Mouse (Mus musculus) lung, embryonic 14.5 days (tissue): ENCODE data around the gene Cd177. TPM values are rescaled to one million over a fixed set of nuclear protein-coding genes. Genes with fewer than 3 reads are reported as not detected.

ENCODE experiments used
- ATAC-seq: fragments of 200-750 bp; cut with Nextera tagmentation; 2 replicates; pipeline ENCODE4 v1.8.0; 2017; ENCODE audit warnings: mild to moderate bottlenecking, moderate TSS enrichment, moderate library complexity; ENCODE audit not compliant: insufficient read depth
- DNase-seq: peaks from one replicate; pipeline ENCODE4 v3.0.0-alpha.2; 2015
- H3K27ac ChIP-seq: fragments of 300-500 bp; sonication (generic); 2 replicates; pipeline ENCODE4 v1.5.1; 2014; ENCODE audit warnings: low read depth, mild to moderate bottlenecking, moderate library complexity
- H3K27me3 ChIP-seq: fragments of 300-500 bp; sonication (generic); 2 replicates; pipeline ENCODE4 v1.6.1; 2014; ENCODE audit warnings: low read length, control low read depth; ENCODE audit not compliant: insufficient read depth
- H3K36me3 ChIP-seq: fragments of 300-500 bp; sonication (generic); 2 replicates; pipeline ENCODE4 v1.6.1; 2014; ENCODE audit warnings: control low read depth; ENCODE audit not compliant: insufficient read depth
- H3K4me1 ChIP-seq: fragments of 300-500 bp; sonication (generic); 2 replicates; pipeline ENCODE4 v1.6.1; 2014; ENCODE audit warnings: antibody characterized with exemption, control low read depth; ENCODE audit not compliant: insufficient read depth
- H3K4me2 ChIP-seq: fragments of 300-500 bp; sonication (generic); 2 replicates; pipeline ENCODE4 v1.6.1; 2014; ENCODE audit warnings: mild to moderate bottlenecking
- H3K4me3 ChIP-seq: fragments of 300-500 bp; sonication (generic); 2 replicates; pipeline ENCODE4 v1.5.1; 2014; ENCODE audit warnings: low read depth, low read length
- H3K9ac ChIP-seq: fragments of 300-500 bp; sonication (generic); 2 replicates; pipeline ENCODE4 v1.6.1; 2014
- H3K9me3 ChIP-seq: fragments of 300-500 bp; sonication (generic); 2 replicates; pipeline ENCODE4 v1.6.1; 2016; ENCODE audit warnings: low read depth, low read length, control low read depth
- CTCF ChIP-seq: IDR thresholded peaks from 2 replicates; pipeline ENCODE4 v1.5.1; 2016; ENCODE audit warnings: antibody characterized with exemption, low read depth
- WGBS: fragments of 180-500 bp; shearing (Covaris S2); extraction: QIAGEN DNeasy Blood & Tissue Kit; methylation state at CpG from one replicate; pipeline ENCODE4 v1.1.7; 2014; 5-methylcytosine and 5-hydroxymethylcytosine counted together
- polyA plus RNA-seq: library from polyadenylated mRNA; unstranded; fragments of >200 nt; fragmentation: Nextera tagmentation; extraction: Ambion mirVana; gene quantifications from 2 replicates; pipeline ENCODE4 v1.2.1, GENCODE M21; 2014

Cd177 gene
- polyA plus RNA-seq, 1 experiment from 2014 or later, result 0.13 TPM

DNA sequence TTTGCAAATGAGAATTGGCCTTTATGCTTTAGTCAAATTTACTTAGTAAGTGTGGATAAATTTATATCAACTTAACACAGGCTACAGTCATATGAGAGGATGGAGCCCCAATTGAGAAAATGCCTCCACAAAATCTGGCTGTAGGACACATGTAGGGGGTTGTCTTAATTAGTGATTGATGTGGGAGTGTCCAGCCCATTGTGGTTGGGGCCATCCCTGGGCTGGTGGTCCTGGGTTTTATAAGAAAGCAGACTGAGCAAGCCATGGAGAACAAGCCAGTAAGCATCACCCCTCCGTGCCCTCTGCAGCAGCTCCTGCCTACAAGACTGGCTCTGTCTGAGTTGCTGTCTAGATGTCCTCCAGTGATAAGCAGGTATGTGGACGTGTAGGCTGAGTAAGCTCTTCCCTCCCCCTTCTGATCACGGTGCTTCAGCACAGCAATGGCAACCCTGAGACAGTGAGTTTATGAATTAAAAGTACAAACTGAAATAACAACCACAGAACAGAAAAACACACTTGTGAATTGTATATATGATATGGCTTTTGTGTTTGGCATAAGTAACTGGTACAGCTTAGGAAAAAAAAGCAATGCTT is 13.9 kb upstream of the Cd177 start:
- WGBS, result 31% methylated on average over 3 of the region's 3 CpGs
- DNase-seq, result no peak
- ATAC-seq, result no peak
- Histone ChIP-seq H3K4me2 (no peak overlapping the region), H3K36me3 (no peaks in the 10 kb centered on the region), H3K27ac (no peak overlapping the region), H3K4me1 (no peaks in the 10 kb centered on the region), H3K9me3 (no peaks in the 10 kb centered on the region), H3K27me3 (no peaks in the 10 kb centered on the region), H3K4me3 (no peak overlapping the region), H3K9ac (no peak overlapping the region)
- TF ChIP-seq CTCF, result no peak

GRCm38 (mm10) chr7:24771361-24771760 is 11.2 kb upstream of the Cd177 start:
- Histone ChIP-seq H3K4me1 (no peaks in the 10 kb centered on the region), H3K4me2 (no peak overlapping the region), H3K36me3 (no peaks in the 10 kb centered on the region), H3K4me3 (no peak overlapping the region), H3K27me3 (no peaks in the 10 kb centered on the region), H3K27ac (no peak overlapping the region), H3K9me3 (no peaks in the 10 kb centered on the region), H3K9ac (no peak overlapping the region)
- ATAC-seq (no peak), DNase-seq (no peak)
- no peak for TF ChIP-seq CTCF

DNA sequence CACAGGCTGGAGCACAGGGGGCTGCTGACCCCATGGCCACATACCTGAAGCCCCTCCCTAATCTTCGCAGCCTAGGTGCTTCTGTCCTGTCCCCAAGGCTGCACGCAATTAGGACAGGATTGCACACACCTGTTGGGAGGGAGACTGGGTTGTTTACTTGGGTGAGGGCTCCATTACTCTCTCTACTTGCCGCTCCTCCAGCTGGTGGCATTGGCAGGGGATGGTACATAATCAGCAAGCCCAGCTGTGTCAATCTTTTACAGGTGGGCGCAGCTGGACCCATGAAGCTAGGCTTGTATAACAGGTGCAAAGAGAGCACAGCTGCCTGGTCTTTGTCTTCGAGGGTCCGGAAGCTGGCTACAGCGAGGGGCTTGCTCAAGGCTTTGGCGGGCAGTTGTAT is 2.5 kb upstream of the Cd177 start:
- Histone ChIP-seq H3K36me3 (no peaks in the 10 kb centered on the region), H3K9me3 (no peaks in the 10 kb centered on the region)
- ATAC-seq, result no peak

GRCm38 (mm10) chr7:24761161-24761560 is 1.1 kb upstream of the Cd177 start:
- H3K4me1 ChIP-seq, result no peaks in the 10 kb centered on the region
- no peak overlapping the region for H3K9ac ChIP-seq
- DNase-seq (no peak), ATAC-seq (no peak)
- H3K27ac ChIP-seq, result no peak overlapping the region
- TF ChIP-seq CTCF, result no peak
- no peaks in the 10 kb centered on the region for H3K36me3 ChIP-seq
- WGBS, result 64% methylated on average over 6 of the region's 6 CpGs
- H3K4me2 ChIP-seq, result no peak overlapping the region
- H3K27me3 ChIP-seq, result no peaks in the 10 kb centered on the region
- H3K9me3 ChIP-seq, result no peaks in the 10 kb centered on the region
- H3K4me3 ChIP-seq, result no peak overlapping the region

More for the DNA sequence above, 2.5 kb upstream of the Cd177 start:
- no peak overlapping the region for H3K4me3 ChIP-seq
- no peak overlapping the region for H3K27ac ChIP-seq
- no peak for TF ChIP-seq CTCF
- H3K4me1 ChIP-seq, result no peaks in the 10 kb centered on the region
- H3K27me3 ChIP-seq, result no peaks in the 10 kb centered on the region
- H3K4me2 ChIP-seq, result no peak overlapping the region
- WGBS, result 78% methylated on average over 8 of the region's 8 CpGs
- no peak for DNase-seq
- H3K9ac ChIP-seq, result no peak overlapping the region

- TF ChIP-seq CTCF, result no peak
- H3K4me1 ChIP-seq, result no peaks in the 10 kb centered on the region
- 76% methylated on average over 1 of the region's 1 CpGs for WGBS
- no peaks in the 10 kb centered on the region for H3K27me3 ChIP-seq
- no peaks in the 10 kb centered on the region for H3K9me3 ChIP-seq
- H3K36me3 ChIP-seq, result no peaks in the 10 kb centered on the region
- H3K4me3 ChIP-seq, result no peak overlapping the region
- ATAC-seq, result no peak
- H3K27ac ChIP-seq, result no peak overlapping the region
- no peak overlapping the region for H3K9ac ChIP-seq
- H3K4me2 ChIP-seq, result no peak overlapping the region
- DNase-seq, result no peak
Measured at GRCm38 (mm10) chr7:24758520-24758919, 1.6 kb downstream of the Cd177 start.

GRCm38 (mm10) chr7:24753476-24753875 is 6.6 kb downstream of the Cd177 start:
- H3K4me3 ChIP-seq, result no peak overlapping the region
- TF ChIP-seq CTCF, result no peak
- no peak overlapping the region for H3K9ac ChIP-seq
- DNase-seq, result no peak
- ATAC-seq, result no peak
- no peaks in the 10 kb centered on the region for H3K27me3 ChIP-seq
- 57% methylated on average over 5 of the region's 5 CpGs for WGBS
- H3K27ac ChIP-seq, result no peak overlapping the region
- no peaks in the 10 kb centered on the region for H3K4me1 ChIP-seq
- H3K9me3 ChIP-seq, result no peaks in the 10 kb centered on the region
- H3K36me3 ChIP-seq, result no peaks in the 10 kb centered on the region
- no peak overlapping the region for H3K4me2 ChIP-seq

DNA sequence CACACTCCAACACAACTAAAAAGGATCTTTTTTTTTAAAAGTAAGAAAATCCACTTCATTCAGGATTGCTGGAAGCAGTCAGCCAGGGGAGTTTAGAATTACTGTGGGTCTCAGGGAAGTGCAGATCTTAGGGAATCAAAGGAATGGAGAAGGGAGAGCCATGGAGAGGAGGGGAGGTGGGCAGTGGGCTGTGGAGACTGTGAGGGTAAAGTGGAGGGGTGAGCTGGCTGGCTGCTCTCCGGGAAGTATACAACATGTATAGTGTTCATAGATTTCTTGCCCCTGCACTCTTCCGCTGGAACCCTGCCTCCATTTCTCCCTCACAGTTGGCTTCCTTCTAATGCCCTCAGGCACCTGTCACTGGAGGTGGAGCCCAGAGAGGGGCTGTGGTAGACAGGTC is 8.5 kb downstream of the Cd177 start:
- Histone ChIP-seq H3K27ac (no peak overlapping the region), H3K9ac (no peak overlapping the region), H3K27me3 (no peaks in the 10 kb centered on the region), H3K9me3 (no peaks in the 10 kb centered on the region), H3K4me2 (no peak overlapping the region), H3K36me3 (no peaks in the 10 kb centered on the region), H3K4me1 (no peaks in the 10 kb centered on the region), H3K4me3 (no peak overlapping the region)
- no peak for ATAC-seq
- DNase-seq, result no peak
- 94% methylated on average over 2 of the region's 2 CpGs for WGBS
- TF ChIP-seq CTCF, result no peak

- ATAC-seq (no peak), DNase-seq (no peak)
- no peak overlapping the region for H3K4me2 ChIP-seq
- no peak overlapping the region for H3K9ac ChIP-seq
- no peak for TF ChIP-seq CTCF
- H3K36me3 ChIP-seq, result no peaks in the 10 kb centered on the region
- no peak overlapping the region for H3K27ac ChIP-seq
- 37% methylated on average over 4 of the region's 4 CpGs for WGBS
- H3K4me1 ChIP-seq, result no peaks in the 10 kb centered on the region
- no peaks in the 10 kb centered on the region for H3K27me3 ChIP-seq
- H3K4me3 ChIP-seq, result no peak overlapping the region
- no peaks in the 10 kb centered on the region for H3K9me3 ChIP-seq
Measured at GRCm38 (mm10) chr7:24750695-24751094, 9.4 kb downstream of the Cd177 start.
